29 mouse cellular contexts compared by ENCODE assay signal in the genomic region with DNA sequence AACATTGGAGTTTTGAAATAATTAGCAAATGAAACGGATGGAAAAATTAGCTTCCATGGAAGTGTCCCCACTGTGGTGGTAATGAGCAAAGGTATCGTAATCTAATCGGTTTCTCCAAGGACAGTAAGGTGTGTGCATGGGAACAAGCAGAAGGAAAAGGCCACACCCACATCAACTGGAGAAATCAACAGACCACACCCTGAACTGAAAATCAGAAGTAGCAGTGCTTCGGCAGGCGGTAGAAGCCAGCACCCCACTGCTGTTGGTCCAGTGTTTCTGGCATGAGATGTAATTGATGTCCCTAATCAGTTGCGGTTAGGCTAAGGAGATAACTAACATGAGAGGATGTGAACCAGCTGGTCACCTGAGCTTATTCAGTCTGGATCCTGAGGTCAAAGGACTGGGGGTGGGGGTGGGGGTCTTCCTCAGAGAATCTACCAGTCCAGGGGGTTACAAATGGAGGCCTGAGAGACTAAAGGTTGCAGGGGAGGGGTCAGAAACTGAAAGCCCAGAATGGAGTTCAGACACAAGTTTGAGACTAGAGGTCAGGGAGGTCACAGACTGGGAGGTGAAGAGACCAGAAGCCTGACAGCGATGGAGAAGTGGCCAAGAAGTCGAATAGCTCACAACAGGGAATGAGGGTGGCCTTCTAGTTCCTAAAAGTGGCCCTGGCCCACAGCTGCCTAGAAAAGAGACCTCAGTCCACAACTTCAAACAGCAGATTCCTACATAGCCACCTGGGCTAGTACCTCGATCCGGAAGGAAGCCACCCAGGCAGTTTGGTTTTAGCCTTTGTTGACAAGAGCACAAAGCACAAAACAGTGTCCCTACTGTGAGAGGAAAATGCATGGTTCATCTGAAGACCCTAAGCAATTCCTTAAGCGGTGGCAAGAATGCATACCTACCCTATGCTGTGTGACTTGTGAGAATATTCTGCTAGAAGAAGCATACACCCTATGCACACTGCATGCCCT. TPM values are rescaled to one million over a fixed set of nuclear protein-coding genes. Genes with fewer than 3 reads are reported as not detected.
DNase-seq lines count a peak whose midpoint lies in the region; ATAC-seq lines count a peak whose summit lies in the region.
"Had no signal": no experiment of that assay in that cellular context is flagged by ENCODE, and none has a peak within 500 bp of the region (broad histone marks: within the 10 kb centered on the region; RNA-seq: fewer than 3 reads in every experiment).

No protein-coding gene starts in this region.

- H3K27me3 ChIP-seq in kidney, embryonic 16.5 days (ENCODE audit: insufficient read depth, low read length), result no peaks in the 10 kb centered on the region
- H3K27me3 ChIP-seq: embryonic facial prominence, embryonic 12.5 days; forebrain, embryonic 15.5 days; heart, embryonic 13.5 days; hindbrain, embryonic 12.5 days had no signal

- 56% methylated on average over 11 of the region's 11 CpGs for WGBS in large intestine, adult 2 months
- 61% methylated on average over 11 of the region's 11 CpGs for WGBS in kidney, embryonic 16.5 days

- H3K27ac ChIP-seq in kidney, embryonic 16.5 days (ENCODE audit: low read length), result no peak overlapping the region
- H3K27ac ChIP-seq: embryonic facial prominence, embryonic 12.5 days; forebrain, embryonic 15.5 days; heart, embryonic 13.5 days; hindbrain, embryonic 12.5 days had no signal

- H3K4me1 ChIP-seq in kidney, embryonic 16.5 days (ENCODE audit: insufficient read depth, low read length), result no peaks in the 10 kb centered on the region
- H3K4me1 ChIP-seq: embryonic facial prominence, embryonic 12.5 days had no signal

- H3K36me3 ChIP-seq in kidney, embryonic 16.5 days (ENCODE audit: insufficient read depth, low read length), result no peaks in the 10 kb centered on the region
- H3K36me3 ChIP-seq: embryonic facial prominence, embryonic 12.5 days; forebrain, embryonic 15.5 days; heart, embryonic 13.5 days; hindbrain, embryonic 12.5 days had no signal

- H3K4me3 ChIP-seq in kidney, embryonic 16.5 days (ENCODE audit: low read length), result no peak overlapping the region
- H3K4me3 ChIP-seq: embryonic facial prominence, embryonic 12.5 days; erythroblast, embryonic 14.5 days; forebrain, embryonic 15.5 days; heart, embryonic 13.5 days; hindbrain, embryonic 12.5 days had no signal

- H3K9ac ChIP-seq in kidney, embryonic 16.5 days (replicated peaks; ENCODE audit: low read length), result no peak overlapping the region
- H3K9ac ChIP-seq: embryonic facial prominence, embryonic 12.5 days; forebrain, embryonic 15.5 days; heart, embryonic 13.5 days; hindbrain, embryonic 12.5 days had no signal

- H3K4me2 ChIP-seq in kidney, embryonic 16.5 days (replicated peaks; ENCODE audit: low read depth, low read length), result no peak overlapping the region
- H3K4me2 ChIP-seq: embryonic facial prominence, embryonic 12.5 days; forebrain, embryonic 15.5 days; heart, embryonic 13.5 days; hindbrain, embryonic 12.5 days had no signal

- peak; percentile 45 for DNase-seq in thymus, postnatal 0 days (ENCODE audit: low spot score)
- DNase-seq in thymus, postnatal 36 days, result no peak
- DNase-seq in ZHBTc4 (ENCODE audit: low read depth, low spot score), result peak; percentile 79
- DNase-seq in large intestine, adult 2 months (ENCODE audit: low read depth, low spot score), result peak; percentile 25
- no peak for DNase-seq in ovary, postnatal 14 days (ENCODE audit: low spot score)
- DNase-seq in gastrocnemius, postnatal 25 days, result no peak
- DNase-seq: adrenal gland, adult 8-10 months; cerebellum, adult 2 months; cerebellum, postnatal 25 days; gastrocnemius, postnatal 10 days; heart, adult 18-20 months; heart, postnatal 14 days; kidney, adult 8-10 months; layer of hippocampus, postnatal 36 days; lung, postnatal 4 days had no signal

- no peak for ATAC-seq in kidney, embryonic 16.5 days (ENCODE audit: low FRiP score, low TSS enrichment)
- ATAC-seq: CD4-positive, CD25-positive, alpha-beta regulatory T cell, adult 4 months; forebrain, embryonic 15.5 days; midbrain, embryonic 16.5 days had no signal

- no peaks in the 10 kb centered on the region for H3K9me3 ChIP-seq in kidney, embryonic 16.5 days (ENCODE audit: low read length)
- H3K9me3 ChIP-seq: embryonic facial prominence, embryonic 12.5 days; forebrain, embryonic 15.5 days; heart, embryonic 13.5 days; hindbrain, embryonic 12.5 days had no signal

RNA-seq across cellular contexts. Expression of a gene that starts 9.1 kb away (rescaled TPM):
- 95.1 and 134 TPM in 2 replicates for polyA plus RNA-seq in thymus, postnatal 0 days (2015; fragmentation: Nextera tagmentation; extraction: Ambion mirVana)
- polyA plus RNA-seq in large intestine, adult 2 months (2012; rRNA removed), result 23.9 and 25.3 TPM in 2 replicates
- 10 to 100 TPM; 38.9 to 43.1 TPM for total RNA-seq in gastrocnemius, postnatal 25 days (2021)
- polyA plus RNA-seq in kidney, embryonic 16.5 days (2015; fragmentation: Nextera tagmentation; extraction: Ambion mirVana), result 23.2 and 23.7 TPM in 2 replicates

RNA-seq across cellular contexts. Expression of a gene that starts 31.1 kb away (rescaled TPM):
- 0.21 and 0.40 TPM in 2 replicates for polyA plus RNA-seq in thymus, postnatal 0 days (2015; fragmentation: Nextera tagmentation; extraction: Ambion mirVana)
- polyA plus RNA-seq in large intestine, adult 2 months (2012; rRNA removed), result not detected in 2 replicates
- total RNA-seq in gastrocnemius, postnatal 25 days (2021), result not detected
- not detected in 2 replicates for polyA plus RNA-seq in kidney, embryonic 16.5 days (2015; fragmentation: Nextera tagmentation; extraction: Ambion mirVana)
- total RNA-seq: gastrocnemius, postnatal 10 days; heart, adult 18-20 months; heart, postnatal 14 days; layer of hippocampus, adult 8-10 months; layer of hippocampus, postnatal 36 days; left cerebral cortex, postnatal 10 days had no signal
- polyA plus RNA-seq: CD4-positive, CD25-positive, alpha-beta regulatory T cell, adult 4 months; cerebellum, adult 2 months; embryonic facial prominence, embryonic 12.5 days; erythroblast, embryonic 14.5 days; heart, embryonic 13.5 days; limb, embryonic 11.5 days; liver, adult 2 months; liver, embryonic 16.5 days; lung, embryonic 16.5 days; midbrain, embryonic 16.5 days had no signal

Comparison
In these comparisons a context has a peak if more than half of its experiments do, and no peak if none do; other contexts are left out.
1. DNase-seq: peak in thymus, postnatal 0 days (single experiment), ZHBTc4 (single experiment) and large intestine, adult 2 months (single experiment); none in thymus, postnatal 36 days (0 of 2), ovary, postnatal 14 days (single experiment) and gastrocnemius, postnatal 25 days (single experiment).